26 mouse cellular contexts compared by ENCODE assay signal in genomic region chr16:44748007-44748406, GRCm38 (mm10). TPM values are rescaled to one million over a fixed set of nuclear protein-coding genes. Genes with fewer than 3 reads are reported as not detected.
"Had no signal": no experiment of that assay in that cellular context is flagged by ENCODE, and none has a peak within 500 bp of the region (broad histone marks: within the 10 kb centered on the region; RNA-seq: fewer than 3 reads in every experiment).

No protein-coding gene starts in this region.

- H3K27me3 ChIP-seq: embryonic facial prominence, embryonic 12.5 days; embryonic facial prominence, embryonic 13.5 days; embryonic facial prominence, embryonic 15.5 days; forebrain, embryonic 13.5 days; forebrain, embryonic 15.5 days had no signal

- ATAC-seq: forebrain, embryonic 13.5 days; forebrain, embryonic 14.5 days; forebrain, embryonic 15.5 days; forebrain, embryonic 16.5 days; forebrain, postnatal 0 days had no signal

- H3K9ac ChIP-seq: embryonic facial prominence, embryonic 12.5 days; embryonic facial prominence, embryonic 13.5 days; embryonic facial prominence, embryonic 15.5 days; forebrain, embryonic 12.5 days; forebrain, embryonic 13.5 days; forebrain, embryonic 15.5 days; forebrain, postnatal 0 days had no signal

- H3K27ac ChIP-seq: embryonic facial prominence, embryonic 10.5 days; embryonic facial prominence, embryonic 12.5 days; embryonic facial prominence, embryonic 13.5 days; embryonic facial prominence, embryonic 15.5 days; forebrain, embryonic 10.5 days; forebrain, embryonic 12.5 days; forebrain, embryonic 13.5 days; forebrain, embryonic 15.5 days; gastrocnemius, adult 2 months; heart, adult 2 months; heart, embryonic 10.5 days had no signal

- H3K36me3 ChIP-seq: embryonic facial prominence, embryonic 12.5 days; embryonic facial prominence, embryonic 13.5 days; embryonic facial prominence, embryonic 15.5 days; forebrain, embryonic 12.5 days; forebrain, embryonic 15.5 days; heart, embryonic 10.5 days had no signal

- H3K9me3 ChIP-seq: embryonic facial prominence, embryonic 10.5 days; embryonic facial prominence, embryonic 12.5 days; embryonic facial prominence, embryonic 13.5 days; embryonic facial prominence, embryonic 15.5 days; forebrain, embryonic 10.5 days; forebrain, embryonic 12.5 days; forebrain, embryonic 13.5 days; forebrain, embryonic 15.5 days; heart, embryonic 10.5 days had no signal

- H3K4me3 ChIP-seq: embryonic facial prominence, embryonic 10.5 days; embryonic facial prominence, embryonic 12.5 days; embryonic facial prominence, embryonic 13.5 days; embryonic facial prominence, embryonic 15.5 days; erythroblast, embryonic 14.5 days; forebrain, embryonic 10.5 days; forebrain, embryonic 12.5 days; forebrain, embryonic 13.5 days; forebrain, embryonic 15.5 days; gastrocnemius, adult 2 months; heart, adult 2 months; heart, embryonic 10.5 days had no signal

- DNase-seq: cerebellum, postnatal 10 days; cerebellum, postnatal 14 days; cerebellum, postnatal 25 days; cerebellum, postnatal 36 days; embryo, embryonic 11 days; forebrain, postnatal 0 days; gastrocnemius, adult 2 months; gastrocnemius, postnatal 10 days; gastrocnemius, postnatal 14 days; gastrocnemius, postnatal 25 days; gastrocnemius, postnatal 36 days; heart, adult 11 months; heart, adult 18-20 months; heart, adult 2 months had no signal

RNA-seq across cellular contexts. Expression of gene Cd200r1, which starts 17.5 kb away (rescaled TPM):
- polyA plus RNA-seq: erythroblast, embryonic 14.5 days had no signal
